Mouse (Mus musculus) liver, adult (tissue): ENCODE results near the gene Slc25a18.
A peak's percentile ranks its signal among the peaks of the same experiment; 100 is the strongest.

Source experiments
- GATA4 ChIP-seq: IDR thresholded peaks from 2 replicates; pipeline ENCODE4 v1.6.1; 2014; ENCODE audit warnings: mild to moderate bottlenecking, low read length; ENCODE audit not compliant: insufficient replicate concordance

The Slc25a18 gene

GRCm38 (mm10) chr6:120830056-120830455 lies 56.7 kb downstream of the Slc25a18 start:
- TF ChIP-seq GATA4: no peak

GRCm38 (mm10) chr6:120830866-120831608 lies 57.7 kb downstream of the Slc25a18 start:
- no peak for TF ChIP-seq GATA4

- no peak for TF ChIP-seq GATA4
These were observed 58.7 kb downstream of the Slc25a18 start for GRCm38 (mm10) chr6:120832097-120832496.

GRCm38 (mm10) chr6:120834766-120835321 lies 61.5 kb downstream of the Slc25a18 start:
- TF ChIP-seq GATA4: no peak

GRCm38 (mm10) chr6:120835474-120836374 lies 62.3 kb downstream of the Slc25a18 start, which contains the start of gene Bcl2l13:
Bcl2l13 (plus strand) TSS chr6:120836212.
- peak; percentile 63; the same call in 1 of the 2 replicates for TF ChIP-seq GATA4

GRCm38 (mm10) chr6:120836389-120837151 lies 63.2 kb downstream of the Slc25a18 start:
- TF ChIP-seq GATA4: no peak; the same call in 1 of the 2 replicates

GRCm38 (mm10) chr6:120837152-120837530 lies 63.8 kb downstream of the Slc25a18 start:
- TF ChIP-seq GATA4: no peak

- TF ChIP-seq GATA4: no peak
These were observed 66.9 kb downstream of the Slc25a18 start for GRCm38 (mm10) chr6:120840258-120840657.

GRCm38 (mm10) chr6:120841754-120842153 lies 68.4 kb downstream of the Slc25a18 start:
- TF ChIP-seq GATA4: no peak
